Mouse (Mus musculus) intestine, postnatal 0 days (tissue): ENCODE data around the gene Bche. TPM values are rescaled to one million over a fixed set of nuclear protein-coding genes. Genes with fewer than 3 reads are reported as not detected.

Experiments
- ATAC-seq: fragments of 200-750 bp; cut with Nextera tagmentation; 2 replicates; pipeline ENCODE4 v1.8.0; 2017; ENCODE audit warnings: mild to moderate bottlenecking, moderate TSS enrichment, moderate library complexity
- H3K27ac ChIP-seq: fragments of 300-500 bp; sonication (generic); 2 replicates; pipeline ENCODE4 v1.5.1; 2014; ENCODE audit warnings: mild to moderate bottlenecking, low read depth, low read length, moderate library complexity
- H3K27me3 ChIP-seq: fragments of 300-500 bp; sonication (generic); replicated peaks from 2 replicates; pipeline ENCODE4 v1.6.1; 2014; ENCODE audit warnings: low read length, mixed read lengths; ENCODE audit not compliant: control insufficient read depth, insufficient read depth
- H3K36me3 ChIP-seq: fragments of 300-500 bp; sonication (generic); 2 replicates; pipeline ENCODE4 v1.6.1; 2014; ENCODE audit warnings: mild to moderate bottlenecking, moderate library complexity; ENCODE audit not compliant: control insufficient read depth, insufficient read depth
- H3K4me1 ChIP-seq: fragments of 300-500 bp; sonication (generic); replicated peaks from 2 replicates; pipeline ENCODE4 v1.6.1; 2014; ENCODE audit warnings: antibody characterized with exemption, low read length, mixed read lengths; ENCODE audit not compliant: control insufficient read depth, insufficient read depth
- H3K4me2 ChIP-seq: fragments of 300-500 bp; sonication (generic); replicated peaks from 2 replicates; pipeline ENCODE4 v1.6.1; 2014; ENCODE audit warnings: low read depth, mild to moderate bottlenecking, moderate library complexity
- H3K4me3 ChIP-seq: fragments of 300-500 bp; sonication (generic); 2 replicates; pipeline ENCODE4 v1.5.1; 2014; ENCODE audit warnings: low read depth, low read length
- H3K9ac ChIP-seq: fragments of 300-500 bp; sonication (generic); 2 replicates; pipeline ENCODE4 v1.6.1; 2014; ENCODE audit warnings: mild to moderate bottlenecking, low read depth, low read length
- H3K9me3 ChIP-seq: fragments of 300-500 bp; sonication (generic); 2 replicates; pipeline ENCODE4 v1.6.1; 2016; ENCODE audit warnings: mixed run types; ENCODE audit not compliant: control insufficient read depth
- CTCF ChIP-seq: sonication (generic); IDR thresholded peaks from 2 replicates; pipeline ENCODE4 v1.5.1; 2016; ENCODE audit warnings: low read depth, mild to moderate bottlenecking, control low read depth, antibody characterized with exemption, moderate library complexity
- WGBS: fragments of 180-500 bp; shearing (Covaris S2); extraction: QIAGEN DNeasy Blood & Tissue Kit; methylation state at CpG from one replicate; pipeline ENCODE4 v1.1.7; 2014; 5-methylcytosine and 5-hydroxymethylcytosine counted together
- polyA plus RNA-seq: library from polyadenylated mRNA; unstranded; fragments of >200 nt; fragmentation: Nextera tagmentation; extraction: Ambion mirVana; gene quantifications from 2 replicates; pipeline ENCODE4 v1.2.1, GENCODE M21; 2015

Gene Bche
- polyA plus RNA-seq, 1 experiment from 2014 or later, result 7.0 TPM

GRCm38 (mm10) chr3:73709871-73710270, 1.7 kb upstream of the Bche start:
- Histone ChIP-seq H3K27me3 (no peaks in the 10 kb centered on the region), H3K36me3 (no peaks in the 10 kb centered on the region), H3K27ac (no peak overlapping the region), H3K9ac (no peak overlapping the region), H3K4me3 (no peak overlapping the region), H3K4me2 (no peak overlapping the region), H3K9me3 (no peaks in the 10 kb centered on the region), H3K4me1 (no peaks in the 10 kb centered on the region)
- 77% methylated on average over 8 of the region's 8 CpGs for WGBS
- 0 out of 2 replicates have a peak, but pooled peaks have one; percentile 57 for ATAC-seq
- no peak for TF ChIP-seq CTCF

DNA sequence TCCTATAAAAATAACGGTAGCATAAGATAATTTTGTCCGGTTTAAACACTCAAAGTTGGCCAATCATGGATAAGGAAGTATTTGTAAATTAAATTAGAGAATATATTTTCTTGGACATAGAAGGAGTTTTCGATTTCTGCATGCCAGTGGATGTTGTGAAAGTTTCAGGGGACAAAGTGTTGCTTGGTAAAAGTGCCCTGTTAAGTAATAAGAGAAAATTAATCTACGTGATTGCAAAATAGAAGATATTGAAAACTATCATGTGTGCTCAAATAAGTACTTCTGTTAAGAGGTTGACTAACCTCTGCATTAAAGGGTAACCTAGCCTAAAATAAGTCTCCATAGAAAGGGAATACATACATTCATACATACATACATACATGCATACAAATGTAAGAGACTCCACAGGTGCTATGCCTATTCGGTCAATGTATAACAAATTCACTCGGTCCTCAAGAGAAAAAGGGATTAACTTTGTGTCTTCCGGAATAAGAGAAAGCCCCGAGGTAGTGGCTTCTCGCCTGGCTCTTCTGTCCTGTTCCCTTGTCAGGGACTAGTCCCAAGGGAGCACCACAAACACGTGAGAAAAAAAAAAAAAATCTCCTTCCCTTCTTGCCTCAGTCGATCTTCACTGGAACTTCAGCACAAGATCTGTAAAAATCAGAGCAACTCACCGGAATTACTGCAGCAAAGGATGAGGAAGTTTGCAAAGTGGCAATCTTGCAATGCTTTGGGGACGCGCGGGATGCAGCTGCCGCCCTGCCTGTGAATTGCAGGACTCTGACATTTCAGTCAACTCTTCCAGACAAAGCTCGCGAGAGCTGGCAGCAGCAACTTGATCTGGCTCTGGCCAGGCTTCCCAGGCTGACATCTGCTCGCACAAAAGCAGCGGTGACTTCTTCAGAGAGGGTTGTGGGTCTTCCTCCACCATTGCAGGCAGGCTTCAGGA, 480 bp downstream of the Bche start:
- Histone ChIP-seq H3K9ac (peak overlapping the region; percentile 51), H3K4me3 (peak overlapping the region; percentile 51), H3K27me3 (no peaks in the 10 kb centered on the region), H3K4me2 (peak overlapping the region; percentile 68), H3K36me3 (no peaks in the 10 kb centered on the region), H3K4me1 (no peaks in the 10 kb centered on the region), H3K27ac (peak overlapping the region; percentile 74), H3K9me3 (no peaks in the 10 kb centered on the region)
- 17% methylated on average over 20 of the region's 20 CpGs for WGBS
- TF ChIP-seq CTCF, result no peak
- peak; percentile 88 for ATAC-seq

DNA sequence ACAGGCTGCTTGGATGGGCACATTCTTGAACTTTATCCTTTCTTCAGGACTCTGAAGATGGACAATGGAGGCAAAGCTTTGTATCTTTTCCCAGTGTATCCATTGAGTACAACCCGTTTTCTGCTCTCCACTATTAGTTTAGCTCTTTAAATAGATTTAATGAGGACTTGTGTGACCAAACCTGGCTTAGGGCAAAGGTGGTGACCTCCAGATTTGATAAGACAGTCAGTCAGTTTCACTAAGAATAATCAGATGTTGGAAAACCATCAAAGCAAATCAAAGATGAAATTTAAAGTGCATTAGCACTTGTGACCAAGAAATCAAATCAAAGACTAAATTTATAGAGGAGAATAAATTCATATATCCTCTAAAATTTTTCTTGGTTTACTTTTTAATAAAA, 1.7 kb downstream of the Bche start:
- no peak overlapping the region for H3K27ac ChIP-seq
- H3K9ac ChIP-seq, result no peak overlapping the region
- H3K4me2 ChIP-seq, result no peak overlapping the region
- H3K36me3 ChIP-seq, result no peaks in the 10 kb centered on the region
- WGBS, result 29% methylated on average over 1 of the region's 1 CpGs
- no peaks in the 10 kb centered on the region for H3K9me3 ChIP-seq
- ATAC-seq, result no peak
- H3K4me1 ChIP-seq, result no peaks in the 10 kb centered on the region
- no peak for TF ChIP-seq CTCF
- H3K4me3 ChIP-seq, result no peak overlapping the region
- no peaks in the 10 kb centered on the region for H3K27me3 ChIP-seq

- TF ChIP-seq CTCF, result no peak
- H3K4me2 ChIP-seq, result no peak overlapping the region
These were observed 9.3 kb downstream of the Bche start for GRCm38 (mm10) chr3:73698889-73699288.

GRCm38 (mm10) chr3:73673333-73673732, 34.9 kb downstream of the Bche start:
- H3K4me1 ChIP-seq, result no peaks in the 10 kb centered on the region
- WGBS, result 14% methylated on average over 1 of the region's 1 CpGs
- peak; percentile 54; the same call in 1 of the 2 replicates for ATAC-seq
- no peaks in the 10 kb centered on the region for H3K9me3 ChIP-seq
- H3K27ac ChIP-seq, result no peak overlapping the region
- TF ChIP-seq CTCF, result no peak
- H3K27me3 ChIP-seq, result no peaks in the 10 kb centered on the region
- no peak overlapping the region for H3K9ac ChIP-seq
- no peak overlapping the region for H3K4me2 ChIP-seq
- H3K36me3 ChIP-seq, result no peaks in the 10 kb centered on the region
- H3K4me3 ChIP-seq, result no peak overlapping the region

More at GRCm38 (mm10) chr3:73698889-73699288, 9.3 kb downstream of the Bche start:
- no peaks in the 10 kb centered on the region for H3K9me3 ChIP-seq
- H3K27ac ChIP-seq, result no peak overlapping the region
- no peak overlapping the region for H3K9ac ChIP-seq
- H3K4me1 ChIP-seq, result no peaks in the 10 kb centered on the region
- no peak for ATAC-seq
- H3K27me3 ChIP-seq, result no peaks in the 10 kb centered on the region
- no peaks in the 10 kb centered on the region for H3K36me3 ChIP-seq
- 65% methylated on average over 1 of the region's 1 CpGs for WGBS
- no peak overlapping the region for H3K4me3 ChIP-seq

DNA sequence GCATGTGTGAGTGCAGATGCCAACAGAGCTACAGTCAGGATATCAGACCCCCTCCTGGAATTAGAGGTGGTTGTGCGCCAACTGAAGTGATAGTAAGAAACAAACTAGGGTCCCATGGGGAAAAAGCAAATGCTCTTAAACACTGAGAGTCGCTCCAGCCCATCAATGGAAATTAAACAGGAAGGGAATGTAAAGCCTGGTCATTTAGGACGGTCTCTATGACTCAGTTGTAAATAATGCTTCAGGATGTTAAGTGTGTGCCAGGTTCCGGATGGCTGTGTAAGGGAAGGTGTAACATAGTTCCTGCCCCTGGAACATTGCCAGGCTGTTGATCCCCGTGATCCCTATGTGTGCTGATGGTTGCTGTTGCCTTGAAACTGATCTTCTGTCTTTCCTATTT, 40.0 kb downstream of the Bche start:
- Histone ChIP-seq H3K9ac (no peak overlapping the region), H3K9me3 (no peaks in the 10 kb centered on the region), H3K27me3 (no peaks in the 10 kb centered on the region), H3K36me3 (no peaks in the 10 kb centered on the region), H3K4me2 (no peak overlapping the region), H3K4me3 (no peak overlapping the region), H3K4me1 (no peaks in the 10 kb centered on the region), H3K27ac (no peak overlapping the region)
- no peak for TF ChIP-seq CTCF
- ATAC-seq, result no peak
- WGBS, result 65% methylated on average over 5 of the region's 5 CpGs
